Mouse (Mus musculus) induced T-regulatory cell, adult 2 months (primary cell): ENCODE measurements around the gene Sdhc.
A peak's percentile ranks its signal among the peaks of the same experiment; 100 is the strongest.

ENCODE experiments used
- DNase-seq: peaks from one replicate; pipeline ENCODE4 v3.0.0-alpha.2; 2012; ENCODE audit warnings: low read depth

Gene Sdhc

DNA sequence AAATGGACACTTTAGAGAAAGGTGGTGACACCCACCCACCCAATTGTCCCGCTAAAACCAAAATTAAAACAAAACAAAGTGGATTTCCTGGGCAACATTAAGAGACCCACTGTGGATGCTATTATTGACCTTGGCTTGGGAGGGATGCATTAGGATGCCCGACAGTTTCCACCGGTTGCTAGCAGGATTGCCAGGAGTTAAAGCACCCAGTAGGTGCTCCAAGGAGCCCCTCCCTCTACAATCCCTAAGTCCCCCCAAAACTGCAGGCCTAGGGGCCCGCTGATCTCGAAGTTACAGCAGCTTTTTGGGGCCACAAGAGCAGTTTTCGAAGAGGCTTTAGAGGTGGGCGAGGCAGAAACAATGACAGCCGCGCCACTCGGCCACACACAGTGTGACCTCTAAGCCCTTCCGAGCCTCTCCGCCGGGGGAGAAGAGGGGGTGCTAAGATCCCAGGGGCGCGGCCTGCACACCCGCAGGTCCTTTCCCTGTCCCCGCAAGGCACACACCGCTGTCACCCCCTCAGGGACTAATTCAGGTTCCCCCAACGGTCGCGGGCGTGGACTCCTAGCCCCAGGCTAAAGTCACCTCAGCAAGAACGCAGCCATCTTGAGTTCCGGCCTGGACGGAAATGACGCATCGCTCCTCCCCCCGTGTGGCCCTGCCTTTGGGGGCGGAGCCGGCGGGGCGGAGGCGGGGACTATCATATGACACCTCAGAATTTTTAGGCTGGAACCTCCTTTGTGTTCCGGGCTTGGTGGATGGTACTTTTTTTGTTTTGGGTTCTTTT lies at the start of gene Sdhc, which contains the start of gene Mpz:
Gene Sdhc, minus strand, starts transcription at position 630 of the 787 bp plus-strand sequence.
Gene Mpz, plus strand, starts transcription at position 738 of the 787 bp plus-strand sequence.
- DNase-seq = peak; percentile 98

DNA sequence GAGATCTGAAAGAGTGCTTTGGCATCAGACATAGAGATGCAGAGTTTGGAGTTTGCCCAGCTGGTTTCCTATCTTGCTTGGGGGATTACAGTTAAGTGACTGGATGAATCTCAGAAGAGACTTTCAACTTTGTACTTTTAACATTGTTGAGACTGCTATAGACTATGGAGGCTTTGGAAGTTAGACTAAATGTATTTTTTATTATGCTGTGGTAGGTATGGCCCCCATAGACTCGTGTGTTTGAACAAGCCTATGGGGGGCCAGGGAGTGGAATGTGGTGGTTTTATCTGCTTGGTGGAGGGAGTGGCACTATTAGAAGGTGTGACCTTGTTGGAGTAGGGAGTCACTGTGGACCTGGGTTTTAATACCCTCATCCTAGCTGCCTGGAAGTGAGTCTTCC lies 49.1 kb upstream of the Sdhc start:
- DNase-seq = no peak

DNA sequence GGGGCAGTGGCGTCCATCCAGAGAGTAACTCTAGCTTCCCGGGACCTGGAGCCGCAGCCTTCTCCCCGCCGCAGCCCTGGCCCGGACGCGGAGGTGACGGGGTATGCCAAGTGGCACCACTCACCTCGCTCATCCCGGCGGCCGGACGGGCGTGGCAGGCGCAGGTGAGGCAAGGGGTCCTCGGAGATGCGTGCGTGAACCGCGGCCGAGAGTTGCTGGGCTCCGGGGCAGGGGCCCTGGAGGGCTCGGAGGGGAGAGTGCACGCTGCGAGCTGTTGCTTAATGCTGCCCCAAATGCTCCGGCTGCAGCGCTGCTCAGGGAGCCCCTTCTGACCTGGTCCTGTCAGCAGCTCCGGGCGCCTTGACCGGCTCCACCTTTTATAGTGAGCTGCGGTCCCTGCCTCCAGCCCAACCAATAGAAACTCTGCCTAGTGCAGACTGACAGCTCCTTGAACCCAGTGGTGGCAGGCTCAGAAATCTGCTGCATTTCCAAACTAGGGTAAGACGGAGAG lies 45.5 kb upstream of the Sdhc start, which contains the start of gene Pcp4l1:
Gene Pcp4l1, minus strand, starts transcription at position 382 of the 511 bp plus-strand sequence.
- no peak for DNase-seq

- no peak for DNase-seq
Measured at GRCm38 (mm10) chr1:171195046-171195822, 44.8 kb upstream of the Sdhc start.

DNA sequence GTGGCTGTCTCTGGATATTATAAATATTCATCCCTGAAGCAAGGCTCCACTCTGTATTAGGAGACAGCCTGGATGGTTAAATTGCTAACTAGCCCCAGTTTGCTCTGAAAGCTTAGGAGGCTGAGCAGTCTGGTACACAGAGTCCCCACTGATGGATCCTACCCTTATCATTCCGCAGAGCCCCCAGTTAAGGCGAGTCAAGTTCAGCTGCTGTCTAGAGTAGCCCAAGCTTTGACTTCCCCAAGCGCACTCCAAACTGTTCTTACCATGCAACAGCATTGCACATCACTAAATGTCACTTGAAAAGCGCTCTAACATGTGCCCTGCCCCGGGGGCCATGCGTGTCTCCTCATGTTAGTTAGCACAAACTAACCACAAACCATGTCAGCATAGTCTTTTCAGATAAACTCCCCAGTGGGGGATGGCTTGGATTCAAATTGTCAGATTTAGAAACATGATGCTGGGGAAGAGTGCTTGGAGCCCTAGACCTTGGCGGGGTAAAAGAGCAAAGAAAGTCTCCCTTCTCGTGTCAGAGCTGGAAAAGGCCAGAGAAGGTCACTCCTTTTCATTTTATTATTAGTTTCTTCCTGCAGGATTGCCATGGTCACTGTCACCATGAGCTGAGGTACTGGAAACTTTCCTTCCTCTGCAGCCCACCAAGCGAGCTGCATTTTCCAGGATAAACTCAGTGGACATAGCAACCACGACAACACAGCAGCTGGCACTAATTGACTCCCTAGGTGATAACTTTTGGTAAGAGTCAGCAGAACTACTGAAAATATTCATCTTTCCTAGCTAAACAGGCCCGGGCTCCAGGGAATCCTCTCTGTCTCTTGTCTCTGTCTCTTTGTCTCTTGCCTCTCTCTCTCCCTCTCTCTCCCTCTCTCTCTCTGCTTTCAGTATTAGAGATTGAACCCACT lies 43.8 kb upstream of the Sdhc start:
- no peak for DNase-seq

DNA sequence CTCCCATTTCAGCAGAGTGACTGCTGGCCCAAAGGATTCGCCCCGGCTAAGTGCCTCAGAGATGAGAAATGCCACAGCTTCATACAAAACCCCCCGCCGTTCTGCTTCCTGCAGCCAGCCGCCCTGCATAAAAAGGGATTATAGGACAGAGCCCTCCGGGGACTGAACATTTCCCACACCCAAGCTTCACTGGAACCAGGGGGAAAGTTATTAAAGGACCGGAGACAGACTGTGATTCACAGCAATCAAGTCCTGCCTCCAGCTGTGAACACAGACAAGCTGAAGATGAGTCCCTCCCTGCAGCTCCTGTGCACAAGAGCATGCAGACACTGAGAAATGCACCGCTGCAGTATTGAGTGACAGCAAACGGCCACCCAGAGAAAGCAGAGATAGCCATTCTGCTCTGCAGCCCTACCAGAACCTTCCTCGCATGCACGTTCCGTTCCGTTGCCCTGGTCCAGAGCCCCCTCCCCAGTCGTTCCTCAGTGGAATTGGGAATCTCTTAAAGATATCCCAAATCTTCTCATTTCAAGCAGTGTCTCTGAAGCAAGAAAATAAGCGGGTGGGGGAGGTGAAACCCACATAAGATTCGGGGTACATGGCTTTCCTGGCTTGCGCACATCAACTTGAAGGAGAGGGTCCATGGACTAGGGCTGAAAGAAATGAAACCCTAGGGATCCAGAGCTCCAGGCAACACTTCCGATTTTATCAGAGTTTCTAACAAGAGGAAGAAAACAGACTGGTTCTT lies 42.9 kb upstream of the Sdhc start:
- DNase-seq = no peak

DNA sequence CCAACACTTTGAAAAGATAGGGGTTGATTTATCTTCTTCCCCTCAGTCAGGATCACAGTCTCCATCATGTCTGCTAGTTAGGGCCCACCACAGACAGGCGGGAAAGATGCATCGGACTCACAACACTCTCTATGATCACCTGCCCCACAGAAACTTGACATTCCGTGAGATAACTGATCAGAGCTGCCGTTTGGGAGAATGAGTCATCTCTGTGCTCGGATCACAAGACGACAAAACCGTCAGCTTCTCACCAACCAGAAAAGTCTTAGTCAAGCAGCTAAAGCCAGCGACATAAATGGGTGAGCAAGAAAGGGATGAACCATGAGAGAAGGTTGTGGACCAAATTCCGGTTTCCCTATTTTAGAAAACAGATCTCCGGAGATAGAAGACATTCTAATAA lies 41.9 kb upstream of the Sdhc start:
- no peak for DNase-seq

DNA sequence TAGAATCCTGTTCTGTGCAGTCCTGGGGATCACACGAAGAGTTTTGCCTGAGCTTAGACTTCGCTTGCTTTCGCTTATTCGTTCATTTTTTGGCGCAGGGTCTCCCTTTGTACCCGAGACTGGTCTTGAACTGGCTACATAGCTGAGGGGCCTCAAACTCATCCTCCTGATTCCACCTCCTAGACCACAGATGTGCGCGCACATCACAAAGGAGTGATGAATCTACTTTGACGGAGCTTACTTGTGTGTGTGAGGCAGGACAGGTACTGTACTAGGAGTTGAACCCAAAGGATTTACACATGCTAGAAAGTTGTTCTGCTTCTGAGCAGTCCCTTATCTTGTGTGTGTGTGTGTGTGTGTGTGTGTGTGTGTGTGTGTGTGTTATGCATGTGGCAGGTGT lies 40.4 kb upstream of the Sdhc start:
- no peak for DNase-seq

DNA sequence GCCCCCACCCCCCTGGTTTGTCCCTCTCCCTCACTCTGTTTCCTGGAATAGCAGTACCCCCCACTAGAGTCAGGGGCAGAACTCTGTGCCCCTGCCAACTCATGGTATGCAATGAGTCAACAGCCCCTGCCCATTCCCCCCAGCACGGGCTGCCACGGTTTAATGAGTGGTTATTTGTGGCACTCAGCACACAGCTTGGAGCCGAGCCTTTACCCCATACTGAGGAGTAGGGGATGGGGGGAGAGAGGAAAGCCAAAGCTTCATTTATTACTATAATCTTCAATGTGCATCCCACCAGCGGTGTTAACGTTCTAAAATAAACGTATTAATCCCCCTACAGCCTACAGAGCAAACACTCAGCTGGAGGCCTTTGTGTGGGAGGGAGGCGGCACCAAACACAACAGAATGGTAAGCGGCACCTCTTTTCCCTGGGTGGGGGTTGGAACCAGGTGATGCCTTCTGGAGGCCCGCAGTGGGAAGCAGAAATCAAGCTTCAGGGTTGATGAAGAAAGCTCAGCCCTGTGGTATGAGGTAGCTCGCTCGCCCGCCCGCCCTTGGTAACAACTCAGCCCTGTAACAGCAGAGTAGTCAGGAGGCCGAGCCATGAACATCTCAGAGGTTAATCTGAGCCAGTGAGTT lies 39.2 kb upstream of the Sdhc start:
- no peak for DNase-seq

DNA sequence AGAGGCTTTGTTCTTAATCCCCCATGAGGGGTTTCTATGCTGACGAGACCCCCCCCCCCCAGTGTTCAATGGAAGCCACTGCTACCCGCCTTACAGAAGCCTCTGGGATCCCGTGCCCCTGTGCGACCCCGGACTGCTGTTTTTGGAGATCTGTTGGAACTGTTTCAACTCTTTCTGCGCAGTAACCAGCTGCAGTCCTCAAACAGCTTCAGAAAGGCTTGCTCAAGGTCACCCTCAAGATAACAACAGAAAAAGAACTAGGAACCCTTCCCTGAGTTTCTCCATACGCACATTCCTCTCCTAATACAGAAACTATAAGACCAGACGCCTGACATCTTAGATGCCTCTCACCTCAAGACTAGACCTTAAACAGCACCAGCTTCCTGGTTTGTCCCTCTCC lies 38.6 kb upstream of the Sdhc start:
- no peak for DNase-seq

GRCm38 (mm10) chr1:171187851-171188700 lies 37.7 kb upstream of the Sdhc start:
- DNase-seq = no peak

DNA sequence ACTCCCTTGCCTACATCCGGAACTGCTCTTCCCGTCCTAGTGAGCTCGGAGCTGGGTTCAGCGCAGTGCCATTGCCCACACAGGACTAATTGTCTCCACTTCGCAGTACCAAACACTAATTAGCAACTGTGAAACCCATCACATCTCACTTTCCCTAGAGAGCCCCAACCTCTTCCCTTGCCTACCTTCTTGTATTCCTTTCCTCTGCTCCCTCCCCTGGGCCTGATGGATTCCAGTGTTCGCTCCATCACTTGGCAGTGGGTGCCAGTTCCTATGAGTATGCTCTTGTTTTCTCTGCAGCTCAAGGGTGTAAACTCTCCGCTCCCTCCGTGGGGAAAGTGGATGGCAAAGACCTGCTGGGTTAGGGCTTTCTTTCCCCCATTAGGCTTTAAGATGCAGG lies 35.3 kb upstream of the Sdhc start:
- no peak for DNase-seq

DNA sequence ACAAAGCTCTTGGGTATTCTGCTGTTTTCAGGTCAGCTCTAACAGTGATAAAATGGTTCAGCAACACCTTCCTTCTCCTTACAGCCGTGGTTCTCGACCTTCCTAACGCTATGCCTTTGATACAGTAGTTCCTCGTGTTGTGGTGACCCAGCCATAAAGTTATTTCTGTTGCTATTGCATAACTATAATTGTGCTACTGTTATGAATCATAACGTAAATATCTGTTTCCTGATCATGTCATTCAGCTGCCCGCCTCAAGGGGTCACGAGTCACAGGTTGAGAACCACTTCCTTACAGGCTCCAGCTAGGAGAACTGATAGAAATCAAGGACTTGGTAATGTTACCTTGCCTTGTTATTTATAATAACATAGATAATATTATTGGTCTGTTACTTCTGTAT lies 33.9 kb upstream of the Sdhc start:
- peak; percentile 80 for DNase-seq

DNA sequence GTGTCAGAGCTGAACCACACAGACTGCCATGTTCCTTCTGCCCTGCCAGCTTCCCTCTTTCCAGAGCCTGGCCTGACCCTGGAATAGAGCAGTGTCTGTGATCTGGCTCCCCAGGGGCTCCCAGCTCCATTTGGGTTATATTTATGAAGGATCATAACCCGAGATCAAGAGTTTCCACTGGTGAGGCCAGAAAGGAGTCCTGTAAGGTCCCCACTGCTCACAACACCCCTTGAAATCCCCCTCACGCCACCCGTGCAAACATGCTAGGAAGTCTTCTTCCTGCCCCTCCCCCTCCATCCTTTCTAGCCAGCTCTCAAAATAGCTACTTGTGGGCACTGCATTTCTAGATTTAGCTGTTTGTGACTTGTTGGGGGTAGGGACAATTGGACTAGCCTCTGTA lies 33.2 kb upstream of the Sdhc start:
- peak; percentile 61 for DNase-seq

DNA sequence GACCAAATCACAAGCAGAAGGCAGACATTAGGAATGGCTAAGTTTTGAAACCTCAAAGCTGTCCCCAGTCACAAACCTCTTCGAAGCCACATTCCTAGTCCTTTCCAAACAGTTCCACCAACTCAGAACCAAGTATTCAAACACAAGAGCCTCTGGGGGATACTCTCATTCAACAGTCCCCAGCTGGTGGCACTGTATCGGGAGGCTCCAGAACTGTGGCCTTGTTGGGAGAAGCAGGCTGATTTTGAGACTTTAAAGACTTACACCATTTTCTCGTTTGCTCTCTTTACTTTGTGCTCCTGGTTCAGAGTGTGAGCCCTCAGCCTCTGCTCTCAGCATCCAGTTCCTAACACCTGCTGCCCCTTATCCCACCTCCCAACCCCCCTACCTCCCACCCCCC lies 32.6 kb upstream of the Sdhc start:
- DNase-seq = no peak

DNA sequence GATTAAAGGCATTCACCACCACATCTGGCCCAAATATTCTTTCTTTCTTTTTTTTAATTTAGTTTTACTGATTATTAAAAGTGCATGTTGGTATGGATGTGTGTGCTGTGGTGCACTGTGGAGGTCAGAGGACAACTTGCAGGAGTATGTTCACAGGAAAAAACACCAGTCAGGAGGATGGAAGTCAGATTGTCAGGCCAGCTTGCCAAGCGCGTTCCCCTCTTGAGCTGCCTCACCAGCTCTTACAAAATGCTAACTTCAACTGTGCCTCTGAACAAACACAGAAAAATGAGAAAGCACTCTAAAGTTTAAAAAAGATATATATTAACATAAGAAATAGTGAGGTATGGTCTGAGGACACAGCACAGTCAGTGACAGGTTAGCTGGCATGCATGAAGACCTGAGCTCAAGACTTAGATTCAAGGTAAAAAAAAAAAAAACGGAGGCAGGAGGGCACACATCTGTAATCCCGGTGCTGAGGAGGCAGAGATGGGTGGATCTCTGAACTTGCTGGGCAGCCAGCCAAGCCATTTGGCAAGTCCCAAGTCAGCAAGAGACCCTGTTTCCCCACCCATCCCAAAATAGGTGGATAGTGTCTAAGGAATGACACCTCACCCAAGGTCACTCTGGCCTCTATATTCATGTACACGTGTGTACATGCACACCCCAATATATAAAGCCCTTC lies 29.2 kb upstream of the Sdhc start:
- DNase-seq = no peak

DNA sequence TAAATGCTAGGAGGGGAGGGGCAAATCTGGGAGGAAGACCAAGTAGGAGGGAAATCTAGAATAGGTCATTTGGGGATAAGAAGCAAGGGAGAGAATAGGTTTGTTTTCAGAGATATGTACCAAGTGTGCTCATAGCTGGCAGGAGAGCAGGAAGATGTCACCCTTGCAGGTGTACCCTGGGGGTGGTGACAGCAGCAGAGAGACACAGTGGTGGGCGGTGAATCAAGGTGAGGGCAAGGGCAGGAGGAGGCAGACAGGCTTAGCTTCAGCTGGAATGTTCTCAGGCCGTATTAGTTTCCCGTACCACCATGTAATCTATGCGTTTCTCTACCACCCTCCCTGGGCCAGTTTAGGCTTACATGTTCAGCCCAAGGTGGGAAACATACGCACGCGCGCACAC lies 22.4 kb upstream of the Sdhc start:
- DNase-seq = no peak

DNA sequence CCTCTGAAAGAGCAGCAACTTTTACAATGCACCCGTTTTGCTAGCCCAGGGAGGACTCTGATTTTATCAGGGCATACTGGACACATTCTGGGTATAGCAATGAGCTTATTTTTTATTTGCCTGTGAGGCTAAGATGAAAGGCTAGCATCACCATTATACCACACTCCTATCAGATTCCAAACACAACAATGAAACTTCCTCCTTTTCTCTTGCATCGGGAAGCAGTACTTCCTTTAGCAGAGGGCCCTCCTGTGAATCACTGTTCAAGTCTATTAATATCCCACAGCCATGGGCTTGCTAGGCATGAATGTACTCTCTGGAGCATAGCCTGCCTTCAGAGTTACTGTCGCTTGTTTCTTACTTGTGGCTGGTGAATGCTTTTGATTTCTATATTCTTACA lies 20.7 kb upstream of the Sdhc start:
- no peak for DNase-seq

GRCm38 (mm10) chr1:171169913-171170312 lies 19.5 kb upstream of the Sdhc start:
- no peak for DNase-seq
